Mouse (Mus musculus): ENCODE measurements at regions not wholly inside any gene's neighbourhood (a gene's known extent, or its start where the extent isn't known, plus 50 kb on each side); places are given as distances from the start of the nearest gene placed in this dataset.

- no peak overlapping the region for H3K4me2 ChIP-seq
- no peak overlapping the region for H3K9ac ChIP-seq (ENCODE audit: low read length)
- WGBS, result 87% methylated on average over 2 of the region's 2 CpGs
- no peak overlapping the region for H3K27ac ChIP-seq (ENCODE audit: low read depth, low read length)
- H3K27me3 ChIP-seq (ENCODE audit: control insufficient read depth, insufficient read depth, low read length), result no peaks in the 10 kb centered on the region
- H3K36me3 ChIP-seq (ENCODE audit: control insufficient read depth, insufficient read depth, low read length), result no peaks in the 10 kb centered on the region
- DNase-seq (ENCODE audit: low spot score, missing footprints) (no peak), ATAC-seq (ENCODE audit: low FRiP score) (no peak)
- no peaks in the 10 kb centered on the region for H3K9me3 ChIP-seq (ENCODE audit: control insufficient read depth, low read length)
- H3K4me1 ChIP-seq (ENCODE audit: control insufficient read depth, insufficient read depth, low read length), result no peaks in the 10 kb centered on the region
- no peak overlapping the region for H3K4me3 ChIP-seq (ENCODE audit: low read depth, low read length)
Measured at GRCm38 (mm10) chr8:29765831-29766230, 2318.4 kb downstream of the Poteg start.

DNA sequence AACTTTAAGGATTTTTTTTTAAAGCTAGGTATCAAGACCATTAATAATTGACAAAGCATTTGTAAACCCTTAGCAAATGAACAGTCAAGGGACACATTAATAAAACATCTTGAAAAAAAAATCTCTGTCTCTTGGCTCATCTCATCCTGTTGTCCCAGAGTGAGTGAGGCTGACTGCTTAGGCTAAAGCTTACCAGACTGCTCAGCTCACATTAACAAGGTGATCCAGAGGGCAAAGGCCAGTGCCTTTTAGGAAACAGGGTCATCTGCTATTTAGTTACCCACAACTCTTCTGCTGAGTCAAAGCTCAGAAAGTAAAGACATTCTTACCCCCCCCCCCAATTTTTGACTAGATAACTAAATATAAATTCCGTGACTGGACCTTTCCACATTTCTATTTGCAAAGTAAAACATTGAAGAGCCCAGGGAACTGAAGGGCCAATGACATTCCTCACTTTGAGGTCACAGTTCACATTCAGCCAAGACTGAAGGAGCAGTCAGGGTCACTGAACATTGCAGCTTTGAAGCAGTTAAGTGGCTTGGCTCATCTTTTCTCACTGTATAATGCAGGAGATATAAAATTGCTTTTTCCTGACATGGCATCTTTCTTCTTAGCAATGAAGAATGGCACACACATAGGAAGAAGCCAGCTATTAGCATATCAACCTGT is 2318.9 kb downstream of the Poteg start:
- Histone ChIP-seq H3K9ac (ENCODE audit: low read length) (no peak overlapping the region), H3K27ac (ENCODE audit: low read depth, low read length) (no peak overlapping the region), H3K27me3 (ENCODE audit: control insufficient read depth, insufficient read depth, low read length) (no peaks in the 10 kb centered on the region), H3K9me3 (ENCODE audit: control insufficient read depth, low read length) (no peaks in the 10 kb centered on the region), H3K4me2 (no peak overlapping the region), H3K36me3 (ENCODE audit: control insufficient read depth, insufficient read depth, low read length) (no peaks in the 10 kb centered on the region), H3K4me3 (ENCODE audit: low read depth, low read length) (no peak overlapping the region), H3K4me1 (ENCODE audit: control insufficient read depth, insufficient read depth, low read length) (no peaks in the 10 kb centered on the region)
- 70% methylated on average over 1 of the region's 1 CpGs for WGBS
- DNase-seq (ENCODE audit: low spot score, missing footprints), result no peak
- no peak for ATAC-seq (ENCODE audit: low FRiP score)

- Histone ChIP-seq H3K9ac (ENCODE audit: low read length) (no peak overlapping the region), H3K9me3 (ENCODE audit: control insufficient read depth, low read length) (no peaks in the 10 kb centered on the region), H3K4me2 (no peak overlapping the region), H3K4me1 (ENCODE audit: control insufficient read depth, insufficient read depth, low read length) (no peaks in the 10 kb centered on the region), H3K27me3 (ENCODE audit: control insufficient read depth, insufficient read depth, low read length) (no peaks in the 10 kb centered on the region), H3K27ac (ENCODE audit: low read depth, low read length) (no peak overlapping the region), H3K4me3 (ENCODE audit: low read depth, low read length) (no peak overlapping the region), H3K36me3 (ENCODE audit: control insufficient read depth, insufficient read depth, low read length) (no peaks in the 10 kb centered on the region)
- ATAC-seq (ENCODE audit: low FRiP score), result no peak
- no peak for DNase-seq (ENCODE audit: low spot score, missing footprints)
- WGBS, result 81% methylated on average over 5 of the region's 5 CpGs
Measured at GRCm38 (mm10) chr8:29777081-29777785, 2329.8 kb downstream of the Poteg start.

GRCm38 (mm10) chr8:29789207-29789606 is 2341.7 kb downstream of the Poteg start:
- no peaks in the 10 kb centered on the region for H3K9me3 ChIP-seq (ENCODE audit: control insufficient read depth, low read length)
- H3K4me1 ChIP-seq (ENCODE audit: control insufficient read depth, insufficient read depth, low read length), result no peaks in the 10 kb centered on the region
- no peak for DNase-seq (ENCODE audit: low spot score, missing footprints)
- H3K36me3 ChIP-seq (ENCODE audit: control insufficient read depth, insufficient read depth, low read length), result no peaks in the 10 kb centered on the region
- no peak overlapping the region for H3K27ac ChIP-seq (ENCODE audit: low read depth, low read length)
- no peak overlapping the region for H3K4me3 ChIP-seq (ENCODE audit: low read depth, low read length)
- H3K27me3 ChIP-seq (ENCODE audit: control insufficient read depth, insufficient read depth, low read length), result no peaks in the 10 kb centered on the region
- no peak overlapping the region for H3K9ac ChIP-seq (ENCODE audit: low read length)
- peak; percentile 55 for ATAC-seq (ENCODE audit: low FRiP score)
- H3K4me2 ChIP-seq, result no peak overlapping the region

DNA sequence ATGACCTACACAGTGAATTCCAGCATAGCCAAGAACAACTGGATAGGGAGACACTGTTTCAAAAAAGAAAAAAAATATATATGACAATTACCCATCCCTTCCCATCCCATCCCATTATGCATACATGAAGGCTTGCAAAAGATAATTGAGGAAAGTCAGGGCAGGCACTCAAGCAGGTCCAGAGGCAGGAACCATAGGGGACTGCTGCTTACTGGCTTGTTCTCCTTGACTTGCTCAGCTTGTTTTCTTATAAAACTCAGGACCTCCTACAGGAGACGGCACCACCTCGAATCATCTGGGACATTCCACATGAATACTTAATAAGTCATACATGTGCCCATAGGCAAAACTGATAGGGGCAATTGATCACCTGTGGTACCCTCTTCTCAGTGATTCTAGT is 2342.6 kb downstream of the Poteg start:
- no peaks in the 10 kb centered on the region for H3K4me1 ChIP-seq (ENCODE audit: control insufficient read depth, insufficient read depth, low read length)
- DNase-seq (ENCODE audit: low spot score, missing footprints) (no peak), ATAC-seq (ENCODE audit: low FRiP score) (peak; percentile 46; the same call in 1 of the 2 replicates)
- H3K27ac ChIP-seq (ENCODE audit: low read depth, low read length), result no peak overlapping the region
- no peak overlapping the region for H3K9ac ChIP-seq (ENCODE audit: low read length)
- H3K4me2 ChIP-seq, result no peak overlapping the region
- H3K9me3 ChIP-seq (ENCODE audit: control insufficient read depth, low read length), result no peaks in the 10 kb centered on the region
- 89% methylated on average over 2 of the region's 2 CpGs for WGBS
- H3K4me3 ChIP-seq (ENCODE audit: low read depth, low read length), result no peak overlapping the region
- H3K36me3 ChIP-seq (ENCODE audit: control insufficient read depth, insufficient read depth, low read length), result no peaks in the 10 kb centered on the region
- H3K27me3 ChIP-seq (ENCODE audit: control insufficient read depth, insufficient read depth, low read length), result no peaks in the 10 kb centered on the region

GRCm38 (mm10) chr8:29807274-29807673 is 2359.8 kb downstream of the Poteg start:
- Histone ChIP-seq H3K27ac (ENCODE audit: low read depth, low read length) (no peak overlapping the region), H3K9me3 (ENCODE audit: control insufficient read depth, low read length) (no peaks in the 10 kb centered on the region), H3K9ac (ENCODE audit: low read length) (no peak overlapping the region), H3K4me1 (ENCODE audit: control insufficient read depth, insufficient read depth, low read length) (no peaks in the 10 kb centered on the region), H3K27me3 (ENCODE audit: control insufficient read depth, insufficient read depth, low read length) (no peaks in the 10 kb centered on the region), H3K4me2 (no peak overlapping the region), H3K4me3 (ENCODE audit: low read depth, low read length) (no peak overlapping the region), H3K36me3 (ENCODE audit: control insufficient read depth, insufficient read depth, low read length) (no peaks in the 10 kb centered on the region)
- DNase-seq (ENCODE audit: low spot score, missing footprints), result no peak
- no peak for ATAC-seq (ENCODE audit: low FRiP score)
- WGBS, result 85% methylated on average over 5 of the region's 5 CpGs

- DNase-seq (ENCODE audit: low spot score, missing footprints) (no peak), ATAC-seq (ENCODE audit: low FRiP score) (no peak)
- no peaks in the 10 kb centered on the region for H3K4me1 ChIP-seq (ENCODE audit: control insufficient read depth, insufficient read depth, low read length)
- H3K4me2 ChIP-seq, result no peak overlapping the region
- no peak overlapping the region for H3K4me3 ChIP-seq (ENCODE audit: low read depth, low read length)
- WGBS, result 90% methylated on average over 2 of the region's 2 CpGs
- H3K36me3 ChIP-seq (ENCODE audit: control insufficient read depth, insufficient read depth, low read length), result no peaks in the 10 kb centered on the region
- no peaks in the 10 kb centered on the region for H3K27me3 ChIP-seq (ENCODE audit: control insufficient read depth, insufficient read depth, low read length)
- H3K27ac ChIP-seq (ENCODE audit: low read depth, low read length), result no peak overlapping the region
- no peak overlapping the region for H3K9ac ChIP-seq (ENCODE audit: low read length)
- no peaks in the 10 kb centered on the region for H3K9me3 ChIP-seq (ENCODE audit: control insufficient read depth, low read length)
Measured at GRCm38 (mm10) chr8:29836044-29836443, 2388.6 kb downstream of the Poteg start.

Measured in midbrain, embryonic 11.5 days (tissue).